Mouse (Mus musculus): ENCODE data around the gene Cacna2d4.

Cacna2d4 gene

GRCm38 (mm10) chr6:119392836-119393235, 156.5 kb downstream of the Cacna2d4 start:
- DNase-seq: no peak

GRCm38 (mm10) chr6:119395421-119396308, 159.3 kb downstream of the Cacna2d4 start:
- no peak for DNase-seq

GRCm38 (mm10) chr6:119396309-119396634, 159.9 kb downstream of the Cacna2d4 start:
- no peak for DNase-seq

GRCm38 (mm10) chr6:119399371-119399770, 163.0 kb downstream of the Cacna2d4 start:
- DNase-seq: no peak

- DNase-seq: no peak
Measured at GRCm38 (mm10) chr6:119400649-119401048, 164.3 kb downstream of the Cacna2d4 start.

- no peak for DNase-seq
Measured at GRCm38 (mm10) chr6:119401545-119402304, 165.4 kb downstream of the Cacna2d4 start.
